Mouse (Mus musculus): ENCODE results near the gene Glt6d1. TPM values are rescaled to one million over a fixed set of nuclear protein-coding genes. Genes with fewer than 3 reads are reported as not detected.

The Glt6d1 gene
- polyA plus RNA-seq, 1 experiment from 2014 or later: not detected

DNA sequence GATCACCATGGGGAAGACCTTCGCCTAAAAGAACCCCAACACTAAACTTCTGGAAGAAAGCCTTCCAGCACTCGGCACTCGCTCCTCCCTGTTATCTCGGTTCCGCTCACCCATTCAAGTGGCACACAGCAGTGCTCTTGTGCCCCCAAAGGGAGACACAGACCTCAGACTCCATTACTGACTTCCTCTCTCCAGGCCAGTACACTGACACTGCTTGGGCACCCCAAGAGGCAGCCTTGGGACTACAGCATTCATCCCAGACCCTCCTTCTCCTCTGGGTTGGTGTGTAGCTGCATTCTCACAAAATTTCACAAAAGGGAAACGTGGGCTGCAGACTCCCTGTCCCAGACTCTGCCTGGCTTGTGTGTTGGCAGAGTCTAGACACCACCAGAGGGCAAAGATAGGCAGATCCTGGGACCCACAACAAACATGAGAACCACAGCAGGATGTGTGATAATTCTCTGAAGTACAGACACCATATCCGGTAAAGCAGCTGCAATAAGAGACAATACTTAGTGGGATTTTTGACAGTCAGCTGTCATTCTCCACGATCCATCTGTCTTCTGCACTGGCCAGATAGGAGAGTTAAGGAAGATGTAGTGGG, 12.8 kb upstream of the Glt6d1 start:
- ATAC-seq (ENCODE audit: insufficient read depth, low FRiP score, low TSS enrichment): no peak
- no peak for DNase-seq (ENCODE audit: low spot score)
- WGBS: 87% methylated on average over 8 of the region's 8 CpGs
- H3K36me3 ChIP-seq (ENCODE audit: control insufficient read depth, insufficient read depth, low read length): no peaks in the 10 kb centered on the region
- H3K4me2 ChIP-seq (ENCODE audit: low read depth): no peak overlapping the region
- no peak overlapping the region for H3K27ac ChIP-seq (ENCODE audit: low read depth, low read length)
- H3K9ac ChIP-seq (ENCODE audit: low read length): no peak overlapping the region
- H3K4me3 ChIP-seq (ENCODE audit: low read depth, low read length): no peak overlapping the region
- no peaks in the 10 kb centered on the region for H3K9me3 ChIP-seq (ENCODE audit: control insufficient read depth, low read length)
- no peaks in the 10 kb centered on the region for H3K27me3 ChIP-seq (ENCODE audit: control insufficient read depth, insufficient read depth, low read length)
- no peaks in the 10 kb centered on the region for H3K4me1 ChIP-seq (ENCODE audit: control insufficient read depth, insufficient read depth, low read length)

DNA sequence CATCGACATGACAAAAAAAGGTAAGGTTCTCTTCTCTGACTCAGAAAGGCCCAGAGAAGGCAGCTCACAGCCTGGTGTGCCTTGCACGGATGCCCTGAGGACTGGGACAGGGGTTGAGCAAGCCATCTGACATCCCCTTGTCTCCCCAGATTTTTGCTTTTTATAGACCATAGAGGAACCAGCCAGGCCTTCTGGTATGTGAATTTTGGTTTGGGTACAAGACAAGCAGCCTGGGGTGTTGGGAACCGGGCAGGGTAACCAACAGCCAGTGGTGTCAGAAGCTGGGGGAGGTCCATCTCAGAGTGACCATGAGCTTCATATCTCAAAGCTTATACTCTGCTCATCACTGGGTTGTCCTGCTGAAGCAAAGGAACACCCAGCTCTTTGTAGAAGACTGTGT, 9.1 kb upstream of the Glt6d1 start:
- no peak for DNase-seq (ENCODE audit: low spot score)
- Histone ChIP-seq H3K9ac (ENCODE audit: low read length) (no peak overlapping the region), H3K9me3 (ENCODE audit: control insufficient read depth, low read length) (no peaks in the 10 kb centered on the region), H3K27me3 (ENCODE audit: control insufficient read depth, insufficient read depth, low read length) (no peaks in the 10 kb centered on the region), H3K27ac (ENCODE audit: low read depth, low read length) (no peak overlapping the region), H3K4me1 (ENCODE audit: control insufficient read depth, insufficient read depth, low read length) (no peaks in the 10 kb centered on the region), H3K4me3 (ENCODE audit: low read depth, low read length) (no peak overlapping the region), H3K36me3 (ENCODE audit: control insufficient read depth, insufficient read depth, low read length) (no peaks in the 10 kb centered on the region), H3K4me2 (ENCODE audit: low read depth) (no peak overlapping the region)
- 85% methylated on average over 3 of the region's 3 CpGs for WGBS
- no peak for ATAC-seq (ENCODE audit: insufficient read depth, low FRiP score, low TSS enrichment)

DNA sequence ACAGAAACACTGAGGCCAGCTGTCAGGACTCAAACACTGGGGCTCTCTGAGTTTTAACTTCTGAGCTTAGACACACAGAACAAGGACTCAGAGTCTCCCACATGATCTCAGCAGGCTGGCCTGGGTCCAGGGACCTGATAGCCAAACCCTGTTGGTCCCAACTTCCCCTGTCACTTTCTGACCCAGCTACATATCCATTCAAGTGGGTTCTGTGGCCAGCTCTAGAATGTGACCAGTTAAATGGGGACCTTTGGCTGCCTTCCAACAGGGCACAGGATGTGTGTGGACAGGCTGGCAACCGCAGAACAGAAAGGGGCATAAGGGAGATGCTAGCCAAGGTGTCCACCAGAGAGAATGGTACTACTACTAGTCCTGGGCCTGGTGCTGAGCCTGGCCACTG, 7.2 kb upstream of the Glt6d1 start, which contains the start of gene Lcn9:
Gene Lcn9, plus strand, starts transcription at position 348 of the 400 bp plus-strand sequence.
- Histone ChIP-seq H3K4me1 (ENCODE audit: control insufficient read depth, insufficient read depth, low read length) (no peaks in the 10 kb centered on the region), H3K27ac (ENCODE audit: low read depth, low read length) (no peak within 1 kb of the TSS), H3K27me3 (ENCODE audit: control insufficient read depth, insufficient read depth, low read length) (no peaks in the 10 kb centered on the region), H3K9me3 (ENCODE audit: control insufficient read depth, low read length) (no peaks in the 10 kb centered on the region), H3K4me3 (ENCODE audit: low read depth, low read length) (no peak within 1 kb of the TSS), H3K36me3 (ENCODE audit: control insufficient read depth, insufficient read depth, low read length) (no peaks in the 10 kb centered on the region), H3K4me2 (ENCODE audit: low read depth) (no peak within 1 kb of the TSS), H3K9ac (ENCODE audit: low read length) (no peak within 1 kb of the TSS)
- 96% methylated on average over 1 of the region's 1 CpGs for WGBS
- no peak for ATAC-seq (ENCODE audit: insufficient read depth, low FRiP score, low TSS enrichment)
- no peak for DNase-seq (ENCODE audit: low spot score)

DNA sequence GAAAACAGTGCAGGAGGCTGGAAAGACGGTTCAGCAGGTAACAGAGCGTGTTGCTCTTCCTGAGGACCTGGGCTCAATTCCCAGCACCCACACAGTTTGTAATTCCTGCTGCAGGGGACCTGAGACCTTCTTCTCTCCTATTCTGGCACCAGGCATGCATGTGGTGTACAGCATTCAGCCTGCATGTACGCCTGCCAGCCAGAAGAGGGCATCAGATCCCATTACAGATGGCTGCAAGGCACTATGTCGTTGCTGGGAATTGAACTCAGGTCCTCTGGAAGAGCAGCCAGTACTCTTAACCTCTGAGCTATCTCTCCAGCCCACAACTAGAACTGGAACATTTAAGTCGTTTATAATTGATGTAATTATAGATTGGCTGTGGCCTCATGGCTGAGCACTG, 2.3 kb downstream of the Glt6d1 start:
- no peak for ATAC-seq (ENCODE audit: insufficient read depth, low FRiP score, low TSS enrichment)
- Histone ChIP-seq H3K4me2 (ENCODE audit: low read depth) (no peak overlapping the region), H3K9me3 (ENCODE audit: control insufficient read depth, low read length) (no peaks in the 10 kb centered on the region), H3K4me1 (ENCODE audit: control insufficient read depth, insufficient read depth, low read length) (no peaks in the 10 kb centered on the region), H3K36me3 (ENCODE audit: control insufficient read depth, insufficient read depth, low read length) (no peaks in the 10 kb centered on the region), H3K27me3 (ENCODE audit: control insufficient read depth, insufficient read depth, low read length) (no peaks in the 10 kb centered on the region), H3K27ac (ENCODE audit: low read depth, low read length) (no peak overlapping the region), H3K4me3 (ENCODE audit: low read depth, low read length) (no peak overlapping the region), H3K9ac (ENCODE audit: low read length) (no peak overlapping the region)
- DNase-seq (ENCODE audit: low spot score): no peak
- WGBS: 76% methylated on average over 5 of the region's 5 CpGs

DNA sequence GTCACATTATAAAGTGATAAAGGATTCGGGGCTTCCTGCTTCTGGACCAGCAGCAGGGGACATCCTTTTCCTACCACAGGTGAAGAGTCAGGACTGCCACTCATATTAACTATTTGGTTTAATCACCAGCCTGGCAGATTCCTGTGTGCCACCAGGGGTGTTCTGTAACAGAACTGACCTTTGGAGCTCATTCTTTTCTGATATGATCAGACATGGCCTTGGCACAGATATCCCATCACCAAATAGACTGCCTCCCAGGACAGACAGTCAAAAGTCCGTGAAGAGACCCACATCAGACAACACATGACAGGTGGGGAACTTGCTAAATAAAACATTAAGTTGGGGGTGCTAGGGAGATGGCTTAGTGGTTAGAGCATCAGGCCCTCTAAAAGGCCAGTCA, 3.9 kb downstream of the Glt6d1 start:
- ATAC-seq (ENCODE audit: insufficient read depth, low FRiP score, low TSS enrichment) (no peak), DNase-seq (ENCODE audit: low spot score) (no peak)
- no peak overlapping the region for H3K4me2 ChIP-seq (ENCODE audit: low read depth)

DNA sequence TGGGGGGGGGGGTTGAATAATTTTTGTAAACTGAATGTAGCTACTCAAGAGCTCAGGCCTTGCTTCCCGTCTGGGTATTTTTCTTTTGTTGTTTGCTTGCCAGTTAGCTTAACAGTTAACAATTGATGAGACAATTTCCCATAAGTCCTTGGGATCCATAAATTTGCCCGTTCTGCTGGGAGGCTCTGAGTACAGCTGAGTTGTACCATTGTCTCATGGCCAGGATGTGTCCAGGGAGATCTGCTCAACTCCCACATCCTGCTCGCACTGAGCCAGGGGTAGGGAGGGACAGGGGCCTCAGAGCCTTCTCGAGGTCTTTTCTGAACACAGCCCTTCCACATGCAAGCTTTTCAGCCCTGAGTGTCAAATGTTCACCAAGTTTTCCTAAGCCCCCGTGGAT, 17.6 kb downstream of the Glt6d1 start:
- ATAC-seq (ENCODE audit: insufficient read depth, low FRiP score, low TSS enrichment) (no peak), DNase-seq (ENCODE audit: low spot score) (no peak)
- Histone ChIP-seq H3K4me3 (ENCODE audit: low read depth, low read length) (no peak overlapping the region), H3K27ac (ENCODE audit: low read depth, low read length) (no peak overlapping the region), H3K9me3 (ENCODE audit: control insufficient read depth, low read length) (no peaks in the 10 kb centered on the region), H3K27me3 (ENCODE audit: control insufficient read depth, insufficient read depth, low read length) (no peaks in the 10 kb centered on the region), H3K36me3 (ENCODE audit: control insufficient read depth, insufficient read depth, low read length) (no peaks in the 10 kb centered on the region), H3K9ac (ENCODE audit: low read length) (no peak overlapping the region), H3K4me1 (ENCODE audit: control insufficient read depth, insufficient read depth, low read length) (no peaks in the 10 kb centered on the region), H3K4me2 (ENCODE audit: low read depth) (no peak overlapping the region)
- WGBS: 39% methylated on average over 5 of the region's 5 CpGs

More for the DNA sequence above, 3.9 kb downstream of the Glt6d1 start:
- Histone ChIP-seq H3K36me3 (ENCODE audit: control insufficient read depth, insufficient read depth, low read length) (no peaks in the 10 kb centered on the region), H3K27ac (ENCODE audit: low read depth, low read length) (no peak overlapping the region), H3K27me3 (ENCODE audit: control insufficient read depth, insufficient read depth, low read length) (no peaks in the 10 kb centered on the region), H3K4me1 (ENCODE audit: control insufficient read depth, insufficient read depth, low read length) (no peaks in the 10 kb centered on the region), H3K9ac (ENCODE audit: low read length) (no peak overlapping the region), H3K4me3 (ENCODE audit: low read depth, low read length) (no peak overlapping the region), H3K9me3 (ENCODE audit: control insufficient read depth, low read length) (no peaks in the 10 kb centered on the region)
- 89% methylated on average over 2 of the region's 2 CpGs for WGBS

DNA sequence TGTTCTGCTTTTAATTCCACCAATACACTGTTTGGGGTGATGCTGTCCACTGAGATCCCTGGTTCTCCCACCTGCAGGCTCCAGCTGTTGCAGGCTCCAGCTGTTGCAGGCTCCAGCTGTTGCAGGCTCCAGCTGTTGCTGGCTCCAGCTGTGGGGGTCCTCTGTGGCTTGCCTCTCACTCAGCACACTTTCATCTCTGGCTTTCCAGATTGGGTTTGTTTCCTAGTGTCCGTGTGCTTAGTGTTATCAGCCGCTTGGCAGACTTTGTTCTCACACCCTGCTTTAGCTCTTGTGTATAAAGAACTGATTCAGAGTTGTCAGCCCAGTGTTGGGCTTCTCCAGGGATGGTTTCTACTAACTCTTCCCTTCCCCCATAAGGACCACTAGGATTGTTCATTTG, 18.0 kb downstream of the Glt6d1 start:
- Histone ChIP-seq H3K9me3 (ENCODE audit: control insufficient read depth, low read length) (no peaks in the 10 kb centered on the region), H3K36me3 (ENCODE audit: control insufficient read depth, insufficient read depth, low read length) (no peaks in the 10 kb centered on the region), H3K9ac (ENCODE audit: low read length) (no peak overlapping the region), H3K27ac (ENCODE audit: low read depth, low read length) (no peak overlapping the region), H3K27me3 (ENCODE audit: control insufficient read depth, insufficient read depth, low read length) (no peaks in the 10 kb centered on the region), H3K4me3 (ENCODE audit: low read depth, low read length) (no peak overlapping the region), H3K4me2 (ENCODE audit: low read depth) (no peak overlapping the region), H3K4me1 (ENCODE audit: control insufficient read depth, insufficient read depth, low read length) (no peaks in the 10 kb centered on the region)
- 48% methylated on average over 2 of the region's 2 CpGs for WGBS
- no peak for ATAC-seq (ENCODE audit: insufficient read depth, low FRiP score, low TSS enrichment)
- DNase-seq (ENCODE audit: low spot score): no peak

DNA sequence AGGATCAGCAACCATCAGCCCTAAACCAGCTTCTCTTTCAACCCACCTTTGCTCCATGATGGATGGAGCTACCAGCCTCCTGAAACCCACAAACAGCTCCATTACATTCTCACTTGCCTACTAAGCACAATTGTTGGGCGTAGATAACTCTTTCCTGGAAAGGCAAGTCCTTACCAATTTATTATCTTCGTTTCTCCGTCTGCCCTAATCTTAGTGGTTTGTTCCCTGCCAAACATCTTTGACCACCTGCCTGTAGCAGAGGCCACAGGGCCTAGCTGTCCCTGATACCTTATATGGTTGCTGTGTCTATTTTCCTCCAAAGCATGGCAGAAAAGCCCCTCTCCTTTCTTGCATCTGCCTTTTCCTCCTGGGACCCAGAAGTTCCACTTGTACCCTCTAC, 26.6 kb downstream of the Glt6d1 start:
- 0 out of 2 replicates have a peak, but pooled peaks cover 3% of the 10 kb centered on the region for H3K4me1 ChIP-seq (ENCODE audit: control insufficient read depth, insufficient read depth, low read length)
- WGBS: 84% methylated on average over 3 of the region's 3 CpGs
- no peak for ATAC-seq (ENCODE audit: insufficient read depth, low FRiP score, low TSS enrichment)

DNA sequence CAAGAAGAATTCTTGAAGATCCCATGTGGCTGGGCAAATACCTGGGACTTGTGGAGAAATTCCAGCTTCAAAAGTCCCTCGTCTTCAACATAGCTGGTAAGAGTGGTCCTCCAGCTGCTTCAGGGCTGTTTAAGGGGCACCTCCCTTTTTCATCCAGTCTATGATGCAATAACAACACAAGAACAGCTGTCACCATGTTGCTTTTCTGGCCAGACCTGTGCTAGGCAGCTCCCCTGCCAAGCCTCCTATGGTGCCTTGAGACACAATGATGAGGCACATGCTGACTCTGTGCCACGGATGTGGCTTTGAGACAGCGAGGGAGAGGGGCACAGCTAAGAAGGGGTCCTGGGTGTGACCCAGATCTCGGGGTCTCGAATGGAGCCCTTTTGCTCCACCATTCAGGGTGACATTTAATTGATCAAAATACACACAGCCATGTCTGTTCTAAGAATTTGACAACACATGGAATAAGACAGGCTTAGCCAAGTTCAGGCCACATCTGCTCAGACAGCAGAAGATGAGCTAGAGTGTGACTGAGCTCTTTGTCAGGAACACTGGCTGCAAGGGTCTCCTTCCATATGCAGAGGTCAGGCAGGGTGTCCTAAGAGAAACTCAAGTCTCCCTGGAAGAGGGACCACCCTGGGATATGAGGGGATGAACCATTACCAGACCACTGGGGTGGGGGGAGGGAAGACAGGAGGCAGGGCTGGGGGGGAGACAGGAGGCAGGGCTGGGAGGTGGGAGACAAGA, 29.9 kb downstream of the Glt6d1 start:
- no peaks in the 10 kb centered on the region for H3K9me3 ChIP-seq (ENCODE audit: control insufficient read depth, low read length)
- H3K4me1 ChIP-seq (ENCODE audit: control insufficient read depth, insufficient read depth, low read length): 0 out of 2 replicates have a peak, but pooled peaks cover 3% of the 10 kb centered on the region
- no peak overlapping the region for H3K9ac ChIP-seq (ENCODE audit: low read length)
- ATAC-seq (ENCODE audit: insufficient read depth, low FRiP score, low TSS enrichment): no peak
- no peak overlapping the region for H3K4me2 ChIP-seq (ENCODE audit: low read depth)
- 63% methylated on average over 5 of the region's 5 CpGs for WGBS
- DNase-seq (ENCODE audit: low spot score): no peak
- no peaks in the 10 kb centered on the region for H3K27me3 ChIP-seq (ENCODE audit: control insufficient read depth, insufficient read depth, low read length)
- no peaks in the 10 kb centered on the region for H3K36me3 ChIP-seq (ENCODE audit: control insufficient read depth, insufficient read depth, low read length)
- H3K27ac ChIP-seq (ENCODE audit: low read depth, low read length): no peak overlapping the region
- H3K4me3 ChIP-seq (ENCODE audit: low read depth, low read length): no peak overlapping the region

More for the DNA sequence above, 26.6 kb downstream of the Glt6d1 start:
- no peak overlapping the region for H3K27ac ChIP-seq (ENCODE audit: low read depth, low read length)
- no peaks in the 10 kb centered on the region for H3K9me3 ChIP-seq (ENCODE audit: control insufficient read depth, low read length)
- no peak for DNase-seq (ENCODE audit: low spot score)
- no peak overlapping the region for H3K4me2 ChIP-seq (ENCODE audit: low read depth)
- no peaks in the 10 kb centered on the region for H3K36me3 ChIP-seq (ENCODE audit: control insufficient read depth, insufficient read depth, low read length)
- no peak overlapping the region for H3K9ac ChIP-seq (ENCODE audit: low read length)
- H3K4me3 ChIP-seq (ENCODE audit: low read depth, low read length): no peak overlapping the region
- H3K27me3 ChIP-seq (ENCODE audit: control insufficient read depth, insufficient read depth, low read length): no peaks in the 10 kb centered on the region
